25 mouse cellular contexts compared by ENCODE assay signal in genomic region chr13:69818306-69818705, GRCm38 (mm10). TPM values are rescaled to one million over a fixed set of nuclear protein-coding genes. Genes with fewer than 3 reads are reported as not detected.
DNase-seq lines count a peak whose midpoint lies in the region; TF ChIP-seq lines count a peak whose summit lies in the region.
"Had no signal": no experiment of that assay in that cellular context is flagged by ENCODE, and none has a peak within 500 bp of the region (broad histone marks: within the 10 kb centered on the region; RNA-seq: fewer than 3 reads in every experiment).

No protein-coding gene starts in this region.

- no peak for DNase-seq in layer of hippocampus, adult 2 months (ENCODE audit: low spot score in 2 of 2)
- no peak for DNase-seq in layer of hippocampus, postnatal 25 days (ENCODE audit: extremely low spot score in 1 of 2, low spot score in 1 of 2)
- DNase-seq in left cerebral cortex, adult 2 months (ENCODE audit: extremely low spot score in 1 of 2, low spot score in 2 of 2): no peak
- no peak for DNase-seq in left cerebral cortex, adult 8-10 months (ENCODE audit: low spot score in 2 of 2)
- DNase-seq in brain, adult 2 months (ENCODE audit: low read depth, low spot score): peak; percentile 72
- DNase-seq in telencephalon, adult 2 months (ENCODE audit: low read depth, low spot score): peak; percentile 49
- DNase-seq: adrenal gland, adult 2 months; adrenal gland, postnatal 14 days; cerebellum, adult 11-12 months; cerebellum, adult 8-10 months; cerebellum, postnatal 10 days; cerebellum, postnatal 36 days; embryo, embryonic 11 days; gastrocnemius, adult 2 months; gastrocnemius, postnatal 14 days; heart, adult 18-20 months; heart, postnatal 14 days; heart, postnatal 4 days had no signal

- no peak overlapping the region for H3K4me3 ChIP-seq in layer of hippocampus, adult 2 months
- no peak overlapping the region for H3K4me3 ChIP-seq in left cerebral cortex, adult 2 months
- H3K4me3 ChIP-seq: embryonic facial prominence, embryonic 10.5 days; embryonic facial prominence, embryonic 13.5 days; erythroblast, embryonic 14.5 days; forebrain, embryonic 12.5 days; forebrain, embryonic 15.5 days; gastrocnemius, adult 2 months; heart, embryonic 13.5 days; hindbrain, embryonic 15.5 days had no signal

- peak overlapping the region; percentile 55 for H3K27ac ChIP-seq in layer of hippocampus, adult 2 months
- H3K27ac ChIP-seq in left cerebral cortex, adult 2 months: peak overlapping the region; percentile 63
- H3K27ac ChIP-seq: embryonic facial prominence, embryonic 10.5 days; embryonic facial prominence, embryonic 13.5 days; forebrain, embryonic 12.5 days; forebrain, embryonic 15.5 days; gastrocnemius, adult 2 months; heart, embryonic 13.5 days; hindbrain, embryonic 15.5 days had no signal

- TF ChIP-seq CTCF in layer of hippocampus, adult 2 months (conservative IDR thresholded peaks at IDR 0.05): no peak
- no peak for TF ChIP-seq CTCF in left cerebral cortex, adult 2 months (IDR thresholded peaks at IDR 0.05)

- intact Hi-C loops in left cerebral cortex, adult 2 months (cut with DNase I): no loop called here

RNA-seq across cellular contexts. Expression of gene Med10, which starts 16.1 kb away (rescaled TPM):
- total RNA-seq in layer of hippocampus, adult 2 months (2021): 10 to 100 TPM; 58.0 to 61.4 TPM
- total RNA-seq in layer of hippocampus, postnatal 25 days (2021): 10 to 100 TPM; 60.9 to 65.4 TPM
- total RNA-seq in left cerebral cortex, adult 2 months (2021): 10 to 100 TPM; 47.4 to 50.6 TPM
- 10 to 100 TPM; 45.1 to 50.6 (median 47.1) TPM for total RNA-seq in left cerebral cortex, adult 8-10 months (2022)

Comparison
In these comparisons a context has a peak if more than half of its experiments do, and no peak if none do; other contexts are left out.
1. DNase-seq: peak in brain, adult 2 months (single experiment) and telencephalon, adult 2 months (single experiment); none in layer of hippocampus, adult 2 months (0 of 2), layer of hippocampus, postnatal 25 days (0 of 2), left cerebral cortex, adult 2 months (0 of 2) and left cerebral cortex, adult 8-10 months (0 of 2).